Mouse (Mus musculus) intestine, embryonic 15.5 days (tissue): ENCODE results near the gene Inha. TPM values are rescaled to one million over a fixed set of nuclear protein-coding genes. Genes with fewer than 3 reads are reported as not detected.

Experiments
- ATAC-seq: fragments of 200-750 bp; cut with Nextera tagmentation; 2 replicates; pipeline ENCODE4 v1.8.0; 2017; ENCODE audit warnings: moderate TSS enrichment, moderate library complexity
- H3K27ac ChIP-seq: fragments of 300-500 bp; sonication (generic); 2 replicates; pipeline ENCODE4 v1.5.1; 2015; ENCODE audit warnings: mild to moderate bottlenecking, inconsistent platforms
- H3K27me3 ChIP-seq: fragments of 300-500 bp; sonication (generic); replicated peaks from 2 replicates; pipeline ENCODE4 v1.6.1; 2015; ENCODE audit warnings: inconsistent platforms
- H3K36me3 ChIP-seq: fragments of 300-500 bp; sonication (generic); 2 replicates; pipeline ENCODE4 v1.6.1; 2015; ENCODE audit warnings: inconsistent platforms
- H3K4me1 ChIP-seq: fragments of 300-500 bp; sonication (generic); replicated peaks from 2 replicates; pipeline ENCODE4 v1.6.1; 2015; ENCODE audit warnings: inconsistent platforms
- H3K4me2 ChIP-seq: fragments of 300-500 bp; sonication (generic); replicated peaks from 2 replicates; pipeline ENCODE4 v1.6.1; 2015; ENCODE audit warnings: mild to moderate bottlenecking, inconsistent platforms
- H3K4me3 ChIP-seq: fragments of 300-500 bp; sonication (generic); replicated peaks from 2 replicates; pipeline ENCODE4 v1.5.1; 2015; ENCODE audit warnings: inconsistent platforms
- H3K9ac ChIP-seq: fragments of 300-500 bp; sonication (generic); 2 replicates; pipeline ENCODE4 v1.6.1; 2015; ENCODE audit warnings: inconsistent platforms
- H3K9me3 ChIP-seq: fragments of 300-500 bp; sonication (generic); 2 replicates; pipeline ENCODE4 v1.6.1; 2016; ENCODE audit warnings: inconsistent platforms
- WGBS: fragments of 180-500 bp; shearing (Covaris S2); methylation state at CpG from one replicate; pipeline ENCODE4 v1.1.7; 2015; 5-methylcytosine and 5-hydroxymethylcytosine counted together
- polyA plus RNA-seq: library from polyadenylated mRNA; unstranded; fragments of >200 nt; fragmentation: Nextera tagmentation; extraction: Ambion mirVana; gene quantifications from 2 replicates; pipeline ENCODE4 v1.2.1, GENCODE M21; 2015

The Inha gene
- polyA plus RNA-seq, 1 experiment from 2014 or later: 5.2 TPM

DNA sequence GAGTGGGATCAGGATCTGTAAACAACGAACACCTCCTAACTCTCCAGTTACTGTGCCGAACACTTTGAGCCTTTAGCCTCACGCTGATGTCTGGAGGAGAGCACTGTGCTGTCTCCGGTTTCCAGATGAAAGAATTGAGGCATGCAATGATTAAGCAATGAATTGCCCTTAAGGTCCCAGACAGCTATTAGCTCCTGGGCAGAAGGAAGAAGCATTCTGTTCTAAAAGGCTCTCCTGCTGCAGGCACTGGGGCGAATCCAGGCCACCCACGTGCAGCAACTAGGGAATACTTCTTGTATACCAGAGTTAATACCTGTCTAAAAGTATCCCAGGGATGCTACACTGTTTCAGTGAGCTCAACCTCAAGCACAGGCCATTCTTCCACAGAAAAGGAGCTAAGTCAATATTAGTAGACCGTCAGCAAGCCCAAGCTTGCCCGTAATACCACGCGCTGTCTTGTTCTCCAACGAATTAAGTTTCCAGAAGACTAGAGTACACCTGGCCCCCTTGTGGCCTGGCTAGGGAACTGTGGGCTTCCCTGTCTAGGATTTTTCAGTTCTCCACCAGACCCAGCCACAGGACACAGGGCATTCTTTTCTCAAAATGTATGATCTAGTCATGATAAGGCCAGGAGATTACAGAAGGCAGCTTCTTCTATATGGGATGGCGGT, 11.9 kb upstream of the Inha start:
- Histone ChIP-seq H3K27ac (no peak overlapping the region), H3K4me3 (no peak overlapping the region), H3K4me2 (no peak overlapping the region), H3K9me3 (no peaks in the 10 kb centered on the region), H3K36me3 (peaks cover 46% of the 10 kb centered on the region), H3K9ac (no peak overlapping the region), H3K27me3 (no peaks in the 10 kb centered on the region), H3K4me1 (no peaks in the 10 kb centered on the region)
- WGBS: 56% methylated on average over 12 of the region's 12 CpGs
- peak; percentile 44 for ATAC-seq

DNA sequence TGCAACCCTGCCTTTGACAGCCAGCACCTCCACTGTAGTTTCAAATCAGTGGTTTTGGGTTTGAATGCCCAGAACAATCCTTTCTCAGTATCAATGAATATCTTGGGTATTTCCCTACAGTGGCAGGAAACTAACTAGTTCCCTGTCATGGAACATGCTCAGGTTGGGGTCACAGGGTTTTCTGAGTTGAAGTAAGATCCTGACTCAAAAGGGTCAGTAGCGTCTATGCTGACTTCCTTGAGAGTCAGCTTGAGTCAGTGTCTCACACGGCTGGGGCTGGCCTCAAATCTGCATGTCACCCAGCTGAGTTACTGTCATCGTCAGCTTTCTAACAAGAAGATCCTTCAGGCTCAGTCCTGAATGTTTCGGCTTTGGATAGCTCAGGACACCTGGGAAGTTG, 8.0 kb upstream of the Inha start:
- WGBS: 86% methylated on average over 4 of the region's 4 CpGs
- Histone ChIP-seq H3K36me3 (peaks cover 50% of the 10 kb centered on the region), H3K9ac (no peak overlapping the region), H3K9me3 (no peaks in the 10 kb centered on the region), H3K4me1 (peaks cover 7% of the 10 kb centered on the region), H3K27ac (no peak overlapping the region), H3K4me3 (no peak overlapping the region), H3K27me3 (no peaks in the 10 kb centered on the region), H3K4me2 (no peak overlapping the region)
- ATAC-seq: no peak

DNA sequence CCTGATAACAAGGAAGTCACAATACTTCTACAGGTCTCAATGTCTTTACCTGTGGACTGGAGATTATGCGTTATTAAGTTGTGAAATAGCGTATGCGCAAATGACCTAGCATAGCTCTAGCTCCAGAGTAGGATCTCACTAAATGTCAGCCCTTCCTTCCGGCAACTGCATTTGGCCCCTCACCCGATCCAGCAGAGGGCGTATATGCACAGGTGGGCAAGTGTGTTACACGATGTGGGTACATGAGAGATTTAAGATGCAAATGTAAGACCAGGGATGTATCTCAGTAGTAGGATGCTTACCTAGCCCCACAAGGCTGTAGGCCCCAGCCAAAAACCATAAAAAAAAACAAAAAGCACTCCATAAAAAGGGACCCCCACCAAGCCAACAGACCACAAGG, 7.4 kb upstream of the Inha start:
- 77% methylated on average over 7 of the region's 7 CpGs for WGBS

DNA sequence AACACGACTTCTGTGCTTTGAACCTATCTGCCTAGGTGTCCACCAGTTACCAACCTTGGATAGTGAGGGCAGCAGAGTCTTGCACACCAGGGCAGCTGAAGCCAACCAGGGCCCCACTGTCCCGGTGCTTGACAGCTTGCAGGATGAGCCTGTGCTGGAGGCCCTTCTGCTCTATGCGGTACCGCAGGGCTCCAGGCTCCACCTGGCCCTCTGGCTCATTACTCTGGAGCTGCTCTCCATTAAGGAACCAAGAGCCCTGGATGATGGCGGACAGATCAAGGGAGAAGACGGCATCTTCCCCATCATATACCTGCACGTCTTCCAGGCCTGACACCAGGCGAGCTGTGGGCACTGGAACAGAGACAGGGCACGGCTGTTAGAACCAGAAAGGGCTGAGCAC, 5.0 kb upstream of the Inha start:
- 95% methylated on average over 9 of the region's 9 CpGs for WGBS
- Histone ChIP-seq H3K27me3 (no peaks in the 10 kb centered on the region), H3K4me1 (peaks cover 19% of the 10 kb centered on the region), H3K4me2 (no peak overlapping the region), H3K9ac (no peak overlapping the region), H3K4me3 (no peak overlapping the region), H3K9me3 (no peaks in the 10 kb centered on the region), H3K27ac (no peak overlapping the region), H3K36me3 (peaks cover 47% of the 10 kb centered on the region)
- no peak for ATAC-seq

More for the DNA sequence above, 7.4 kb upstream of the Inha start:
- Histone ChIP-seq H3K4me2 (no peak overlapping the region), H3K27me3 (no peaks in the 10 kb centered on the region), H3K27ac (no peak overlapping the region), H3K9ac (no peak overlapping the region), H3K4me1 (peaks cover 12% of the 10 kb centered on the region), H3K9me3 (no peaks in the 10 kb centered on the region), H3K36me3 (peaks cover 50% of the 10 kb centered on the region), H3K4me3 (no peak overlapping the region)
- ATAC-seq: no peak

DNA sequence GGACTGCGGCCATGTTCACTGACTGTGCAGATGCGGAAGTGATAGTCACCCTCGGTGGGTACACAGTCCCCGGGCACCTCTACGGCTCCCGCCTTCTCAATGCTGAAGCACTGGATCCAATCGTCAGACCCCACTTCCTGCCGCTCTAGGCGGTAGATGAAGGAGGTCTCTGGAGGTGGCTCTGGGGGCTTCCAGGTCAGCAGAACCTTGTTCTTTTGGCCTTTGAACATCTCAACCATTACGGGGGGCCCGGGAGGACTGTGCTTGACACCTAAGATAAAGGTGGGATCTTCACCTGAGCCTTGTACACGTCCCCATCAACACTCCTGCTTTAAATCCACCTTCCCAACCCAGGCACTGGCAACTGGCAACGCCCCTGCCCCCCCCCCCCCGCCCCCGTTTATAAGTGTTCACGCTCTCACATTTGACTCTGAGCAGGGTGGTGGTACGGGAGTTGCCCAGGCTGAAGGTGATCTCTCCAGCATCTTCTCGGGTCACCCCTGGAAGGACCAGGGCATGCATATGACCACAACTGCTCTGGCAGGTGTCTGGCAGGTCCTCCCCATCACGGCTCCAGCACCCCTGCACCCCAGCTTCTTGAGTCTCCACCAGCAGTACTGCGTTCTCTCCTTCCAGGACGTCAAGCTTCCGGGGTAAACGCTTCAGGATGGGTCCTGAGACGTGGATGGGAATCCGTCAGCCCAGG, 3.8 kb upstream of the Inha start:
- WGBS: 83% methylated on average over 25 of the region's 25 CpGs
- H3K4me1 ChIP-seq: peaks cover 29% of the 10 kb centered on the region
- peaks cover 37% of the 10 kb centered on the region for H3K36me3 ChIP-seq
- H3K27me3 ChIP-seq: no peaks in the 10 kb centered on the region
- H3K9ac ChIP-seq: no peak overlapping the region
- ATAC-seq: no peak
- no peaks in the 10 kb centered on the region for H3K9me3 ChIP-seq
- no peak overlapping the region for H3K4me3 ChIP-seq
- H3K27ac ChIP-seq: no peak overlapping the region
- peak overlapping the region; percentile 80 for H3K4me2 ChIP-seq

DNA sequence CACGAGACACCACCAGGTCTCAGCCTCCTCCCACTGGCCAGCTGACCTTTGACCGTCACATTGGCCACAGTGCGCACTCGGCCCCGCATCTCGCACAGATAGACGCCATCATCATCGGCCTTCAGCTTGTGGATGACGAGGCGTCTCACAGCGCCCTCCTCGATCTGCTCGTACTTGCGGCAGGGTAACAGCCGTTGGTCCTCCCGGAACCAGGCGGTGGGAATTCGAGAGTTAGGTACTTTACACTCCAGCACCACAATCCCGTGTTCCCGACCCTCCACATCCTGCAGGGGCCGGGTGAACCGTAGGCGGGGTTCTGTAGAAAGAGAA, 3.3 kb upstream of the Inha start:
- Histone ChIP-seq H3K4me1 (peaks cover 29% of the 10 kb centered on the region), H3K27ac (no peak overlapping the region), H3K9ac (no peak overlapping the region), H3K36me3 (peaks cover 32% of the 10 kb centered on the region), H3K9me3 (no peaks in the 10 kb centered on the region), H3K27me3 (no peaks in the 10 kb centered on the region), H3K4me3 (peak overlapping the region; percentile 76; the same call in 1 of the 2 replicates), H3K4me2 (peak overlapping the region; percentile 80)
- no peak for ATAC-seq
- WGBS: 69% methylated on average over 23 of the region's 23 CpGs

DNA sequence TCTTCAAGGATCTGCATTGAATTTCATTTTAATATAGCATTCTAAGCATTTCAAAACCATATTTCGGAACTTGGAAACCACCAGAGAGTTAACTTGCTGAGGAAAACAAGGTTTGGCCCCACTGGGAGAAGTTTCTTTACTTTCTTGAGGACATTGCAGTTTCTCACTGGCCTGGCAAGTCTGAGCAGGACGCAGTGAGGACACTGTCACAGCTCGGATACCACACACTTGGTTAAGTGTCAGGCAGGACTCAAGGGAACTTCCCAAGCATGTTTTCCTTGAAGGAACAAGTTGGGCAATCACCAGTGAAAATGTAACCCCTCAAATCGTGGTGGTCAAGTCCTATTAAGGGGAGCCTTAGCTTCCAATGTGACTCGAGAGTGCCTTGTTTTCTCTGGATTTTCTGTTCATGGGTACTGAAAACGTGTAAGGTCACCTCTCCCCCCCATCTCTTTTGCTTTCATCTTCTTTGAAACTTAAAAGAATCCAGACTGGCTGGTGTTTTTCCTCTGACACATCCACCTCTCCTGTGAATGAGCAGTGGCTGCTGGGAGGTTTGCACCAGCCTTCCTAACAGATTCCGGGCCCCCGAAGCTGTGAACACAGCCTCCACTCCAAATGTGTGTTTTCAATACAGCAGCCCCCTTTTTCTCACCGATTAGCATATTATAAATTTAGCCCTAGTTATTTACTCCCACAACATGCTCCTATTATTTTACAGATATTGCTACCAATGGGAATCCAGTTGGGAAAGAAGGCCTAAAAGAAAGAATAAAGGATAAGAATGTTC, 2.4 kb upstream of the Inha start:
- Histone ChIP-seq H3K36me3 (peaks cover 24% of the 10 kb centered on the region), H3K4me2 (peak overlapping the region; percentile 80), H3K4me1 (peaks cover 32% of the 10 kb centered on the region), H3K4me3 (peak overlapping the region; percentile 76), H3K27me3 (no peaks in the 10 kb centered on the region), H3K9ac (peak overlapping the region; percentile 80), H3K27ac (no peak overlapping the region), H3K9me3 (no peaks in the 10 kb centered on the region)
- no peak for ATAC-seq
- 56% methylated on average over 9 of the region's 9 CpGs for WGBS

DNA sequence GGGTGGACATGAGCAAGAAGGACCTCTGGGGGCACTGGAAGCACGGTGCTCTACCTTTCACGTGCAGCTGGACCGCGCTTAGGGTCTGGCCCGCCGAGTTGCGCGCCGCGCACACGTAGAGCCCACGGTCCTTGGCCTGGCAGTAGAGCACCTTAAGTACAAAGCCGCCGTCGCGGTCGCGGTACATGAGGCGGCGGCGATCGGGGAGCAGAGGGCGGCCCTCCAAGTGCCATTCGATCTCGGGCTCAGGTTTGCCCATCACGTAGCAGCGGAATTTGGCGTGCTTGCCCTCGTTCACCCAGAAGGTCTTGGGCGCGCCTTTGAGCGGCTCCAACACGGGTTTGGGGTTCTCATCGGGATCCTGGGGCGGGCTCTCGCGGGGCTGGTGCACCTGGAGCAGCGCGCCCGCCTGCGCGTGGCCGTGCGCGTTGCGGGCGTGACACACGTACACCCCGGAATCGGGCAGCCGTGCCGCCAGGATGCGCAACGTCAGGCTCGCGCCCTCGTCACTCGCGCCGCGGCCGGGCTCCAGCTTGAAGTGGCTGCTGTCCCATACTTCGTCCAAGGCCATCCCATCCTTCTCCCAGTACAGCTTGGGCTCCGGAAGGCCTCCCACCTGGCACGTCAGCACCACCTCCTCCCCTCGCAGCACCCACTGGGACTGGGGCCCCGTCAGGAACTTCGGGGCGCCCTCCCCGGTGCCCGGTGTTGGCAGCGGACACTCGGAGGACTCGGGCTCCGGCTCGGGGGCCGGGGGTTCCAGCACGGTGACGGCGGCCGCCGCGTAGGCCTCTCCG, 1.5 kb upstream of the Inha start:
- Histone ChIP-seq H3K4me2 (peak overlapping the region; percentile 80), H3K36me3 (peaks cover 17% of the 10 kb centered on the region), H3K4me3 (peak overlapping the region; percentile 76), H3K27ac (peak overlapping the region; percentile 98), H3K9ac (peak overlapping the region; percentile 80), H3K9me3 (no peaks in the 10 kb centered on the region), H3K27me3 (no peaks in the 10 kb centered on the region), H3K4me1 (peaks cover 40% of the 10 kb centered on the region)
- under 1% methylated on average over 84 of the region's 84 CpGs for WGBS
- ATAC-seq: peak; percentile 64

DNA sequence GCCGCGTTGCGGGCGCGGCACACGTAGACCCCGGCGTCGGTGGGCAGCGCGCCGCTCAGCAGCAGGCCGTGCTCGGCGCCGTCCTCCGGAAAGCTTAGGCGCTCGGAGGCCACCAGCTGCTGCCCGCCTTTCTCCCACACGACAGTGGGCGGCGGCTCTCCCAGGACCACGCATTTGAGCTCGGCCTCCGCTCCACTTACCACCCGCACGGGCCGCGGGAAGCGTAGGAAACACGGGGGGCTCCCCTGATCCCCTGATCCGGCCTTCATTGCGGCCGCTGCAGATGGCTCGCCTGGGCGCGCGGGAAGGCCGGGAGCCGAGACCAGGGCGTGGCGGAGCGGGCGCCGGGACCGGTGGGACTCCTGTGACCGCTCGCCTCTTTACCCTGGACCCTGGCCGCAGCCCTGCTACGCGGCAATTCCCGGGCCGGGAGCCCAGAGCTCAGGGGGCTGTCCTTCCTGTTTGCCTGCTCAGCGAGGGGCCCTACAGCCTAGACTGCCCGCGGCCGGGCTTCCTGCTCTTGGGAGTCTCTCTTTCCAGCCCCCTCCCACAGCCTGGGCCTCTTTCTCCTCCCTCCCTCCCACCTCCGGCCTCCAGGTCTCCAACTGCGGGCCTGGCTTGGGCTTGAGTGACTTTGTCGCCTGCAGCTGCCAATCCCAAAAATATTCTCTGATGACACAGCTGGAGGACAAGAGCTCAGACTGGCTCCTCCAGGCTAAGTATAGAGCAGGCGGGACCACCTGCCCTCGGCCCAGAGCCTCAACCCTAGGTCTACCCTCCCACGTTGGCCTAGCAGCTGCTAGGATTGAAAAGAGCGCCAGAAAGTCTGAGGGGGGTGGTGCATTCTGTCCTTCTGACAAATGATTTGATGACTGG, 683 bp upstream of the Inha start, which contains the start of gene Obsl1:
Gene Obsl1 (minus strand): TSS at position 497 of the 876 bp plus-strand sequence.
- peak within 1 kb of the TSS; percentile 76 for H3K4me3 ChIP-seq
- H3K4me1 ChIP-seq: peaks cover 40% of the 10 kb centered on the region
- H3K27me3 ChIP-seq: no peaks in the 10 kb centered on the region
- under 1% methylated on average over 60 of the region's 65 CpGs for WGBS
- peaks cover 15% of the 10 kb centered on the region for H3K36me3 ChIP-seq
- H3K9me3 ChIP-seq: no peaks in the 10 kb centered on the region
- peak within 1 kb of the TSS; percentile 80 for H3K9ac ChIP-seq
- H3K4me2 ChIP-seq: peak within 1 kb of the TSS; percentile 80
- ATAC-seq: peak; percentile 90
- H3K27ac ChIP-seq: peak within 1 kb of the TSS; percentile 98

DNA sequence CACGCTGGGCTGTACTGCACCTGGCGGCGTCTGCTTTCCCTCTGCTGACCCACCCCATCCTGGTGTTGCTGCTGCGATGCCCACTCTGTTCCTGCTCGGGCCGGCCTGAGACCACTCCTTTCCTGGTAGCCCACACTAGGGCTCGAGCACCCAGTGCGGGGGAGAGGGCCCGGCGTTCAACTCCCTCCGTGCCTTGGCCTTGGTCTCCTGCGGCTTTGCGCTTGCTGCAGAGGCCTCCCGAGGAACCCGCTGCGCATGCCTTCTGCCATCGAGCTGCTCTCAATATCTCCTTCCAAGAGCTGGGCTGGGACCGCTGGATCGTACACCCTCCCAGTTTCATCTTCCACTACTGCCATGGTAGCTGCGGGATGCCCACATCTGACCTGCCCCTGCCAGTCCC, 2.7 kb downstream of the Inha start:
- Histone ChIP-seq H3K36me3 (no peaks in the 10 kb centered on the region), H3K9ac (no peak overlapping the region), H3K4me2 (no peak overlapping the region), H3K4me3 (no peak overlapping the region), H3K9me3 (no peaks in the 10 kb centered on the region), H3K27me3 (no peaks in the 10 kb centered on the region), H3K27ac (peak overlapping the region; percentile 27; the same call in 1 of the 2 replicates), H3K4me1 (peaks cover 34% of the 10 kb centered on the region)
- ATAC-seq: no peak
- 64% methylated on average over 20 of the region's 20 CpGs for WGBS

DNA sequence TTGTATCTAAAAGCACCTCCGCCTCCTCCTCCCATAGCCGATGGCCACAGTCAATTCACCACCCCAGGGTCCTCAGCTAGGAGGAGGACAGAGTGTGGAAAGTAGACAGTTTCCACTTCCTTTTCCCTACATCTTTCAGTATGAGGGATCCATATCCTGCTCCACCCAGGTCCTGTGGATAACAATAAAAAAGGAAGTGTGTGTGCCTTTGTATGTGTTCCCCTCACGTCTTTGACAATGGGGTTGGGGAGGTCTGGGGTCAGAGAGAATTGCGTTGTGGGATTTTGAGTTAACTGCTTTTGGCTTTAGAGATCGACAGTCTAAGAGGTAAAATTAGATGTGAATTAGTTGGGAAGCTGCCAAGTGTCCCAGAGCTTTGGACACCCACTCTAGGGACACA, 3.3 kb downstream of the Inha start:
- Histone ChIP-seq H3K27me3 (no peaks in the 10 kb centered on the region), H3K9me3 (no peaks in the 10 kb centered on the region), H3K4me1 (peaks cover 33% of the 10 kb centered on the region), H3K4me3 (no peak overlapping the region), H3K9ac (no peak overlapping the region), H3K27ac (0 out of 2 replicates have a peak overlapping the region, but pooled peaks have one; percentile 27), H3K36me3 (no peaks in the 10 kb centered on the region), H3K4me2 (no peak overlapping the region)
- no peak for ATAC-seq
- 74% methylated on average over 5 of the region's 5 CpGs for WGBS
